Mouse (Mus musculus) testis, adult 2 months (tissue): ENCODE data around the gene Uggt1. TPM values are rescaled to one million over a fixed set of nuclear protein-coding genes. Genes with fewer than 3 reads are reported as not detected.

ENCODE experiments used
- H3K27ac ChIP-seq: fragments of 200-500 bp; 2 replicates; pipeline ENCODE4 v1.5.1; 2012; ENCODE audit warnings: low read depth, low read length; ENCODE audit not compliant: control insufficient read depth, insufficient read depth
- H3K27me3 ChIP-seq: fragments of 200-500 bp; 2 replicates; pipeline ENCODE4 v1.6.1; 2012; ENCODE audit warnings: mild to moderate bottlenecking, low read length, moderate library complexity; ENCODE audit not compliant: control insufficient read depth, insufficient read depth
- H3K36me3 ChIP-seq: fragments of 200-500 bp; 2 replicates; pipeline ENCODE4 v1.6.1; 2012; ENCODE audit warnings: mild to moderate bottlenecking, low read length; ENCODE audit not compliant: control insufficient read depth, insufficient read depth
- H3K4me1 ChIP-seq: fragments of 200-500 bp; 2 replicates; pipeline ENCODE4 v1.6.1; 2012; ENCODE audit warnings: low read length; ENCODE audit not compliant: control insufficient read depth, insufficient read depth
- H3K4me3 ChIP-seq: fragments of 200-500 bp; 2 replicates; pipeline ENCODE4 v1.5.1; 2012; ENCODE audit warnings: low read depth, mild to moderate bottlenecking, low read length, moderate library complexity, mixed read lengths; ENCODE audit not compliant: control insufficient read depth
- CTCF ChIP-seq: fragments of 200-500 bp; IDR thresholded peaks from 2 replicates; pipeline ENCODE4 v1.5.1; 2012; ENCODE audit warnings: low read depth, mild to moderate bottlenecking, inconsistent platforms, low read length, moderate library complexity; ENCODE audit not compliant: control insufficient read depth, insufficient read depth, insufficient replicate concordance
- POLR2A ChIP-seq: fragments of 200-500 bp; IDR thresholded peaks from 2 replicates; pipeline ENCODE4 v1.6.1; 2012; ENCODE audit warnings: low read depth, mild to moderate bottlenecking, inconsistent platforms, low read length, moderate library complexity; ENCODE audit not compliant: control insufficient read depth
- polyA plus RNA-seq: library from polyadenylated mRNA; depleted of rRNA; stranded (reverse); fragments of >200 nt; gene quantifications from 2 replicates; pipeline ENCODE4 v1.2.3, GENCODE M21; 2012

Gene Uggt1
- polyA plus RNA-seq, 1 experiment: 8.4 TPM

DNA sequence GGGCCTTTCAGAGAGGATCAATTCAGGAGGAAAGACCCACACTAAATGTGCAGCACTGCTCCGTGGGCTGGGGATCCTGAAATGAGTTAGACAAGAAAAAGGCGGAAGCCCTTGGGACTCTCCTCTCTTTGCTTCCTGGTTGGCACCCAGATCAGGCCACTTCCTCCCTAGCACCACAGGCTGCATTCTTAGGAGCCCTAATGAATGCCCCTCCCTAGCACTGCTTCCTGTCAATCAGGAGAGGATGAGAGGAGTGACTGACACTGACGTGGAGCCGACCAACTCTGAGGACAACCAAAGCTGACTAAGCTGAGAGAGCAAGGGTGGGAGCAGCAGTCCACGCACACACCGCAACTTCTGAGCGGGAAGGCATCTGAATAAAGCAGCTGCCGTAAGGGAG is 81.8 kb downstream of the Uggt1 start:
- H3K27ac ChIP-seq: no peak overlapping the region
- H3K27me3 ChIP-seq: no peaks in the 10 kb centered on the region
- peaks cover 2% of the 10 kb centered on the region for H3K36me3 ChIP-seq

GRCm38 (mm10) chr1:36161208-36161607 is 83.3 kb downstream of the Uggt1 start:
- TF ChIP-seq POLR2A: no peak
- no peak for TF ChIP-seq CTCF
- no peak overlapping the region for H3K4me3 ChIP-seq
- H3K27me3 ChIP-seq: no peaks in the 10 kb centered on the region
- H3K4me1 ChIP-seq: no peaks in the 10 kb centered on the region
- no peak overlapping the region for H3K27ac ChIP-seq
- peaks cover 3% of the 10 kb centered on the region for H3K36me3 ChIP-seq

More for the DNA sequence above, 81.8 kb downstream of the Uggt1 start:
- no peaks in the 10 kb centered on the region for H3K4me1 ChIP-seq
- no peak overlapping the region for H3K4me3 ChIP-seq
- TF ChIP-seq CTCF (no peak), POLR2A (no peak)

DNA sequence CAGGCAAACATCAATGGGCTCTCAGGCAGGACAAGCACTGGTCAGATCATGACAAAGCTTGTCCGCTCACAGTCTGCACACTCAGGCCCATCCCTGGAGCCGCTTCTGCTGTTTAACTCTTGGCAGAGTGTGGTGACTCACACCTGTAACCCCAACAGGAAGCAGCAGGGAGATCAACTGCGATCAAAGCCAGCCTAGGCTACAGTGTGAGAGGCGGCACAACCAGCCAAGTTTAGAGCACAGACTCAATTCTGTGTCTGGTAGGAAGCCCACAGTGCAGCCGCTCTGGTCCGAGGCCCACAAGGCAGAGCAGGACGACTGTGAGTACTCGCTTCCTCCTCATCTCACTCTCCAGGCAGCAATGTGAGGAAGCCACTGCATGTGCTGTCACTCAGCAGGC is 84.3 kb downstream of the Uggt1 start:
- H3K4me1 ChIP-seq: no peaks in the 10 kb centered on the region
- peaks cover 3% of the 10 kb centered on the region for H3K36me3 ChIP-seq
- TF ChIP-seq POLR2A: no peak
- no peak for TF ChIP-seq CTCF
- no peak overlapping the region for H3K27ac ChIP-seq
- H3K4me3 ChIP-seq: no peak overlapping the region
- H3K27me3 ChIP-seq: no peaks in the 10 kb centered on the region

- Histone ChIP-seq H3K36me3 (peaks cover 9% of the 10 kb centered on the region), H3K4me3 (no peak overlapping the region), H3K27me3 (no peaks in the 10 kb centered on the region), H3K4me1 (no peaks in the 10 kb centered on the region), H3K27ac (no peak overlapping the region)
- TF ChIP-seq CTCF: peak; percentile 32; the same call in 1 of the 2 replicates
- no peak for TF ChIP-seq POLR2A
Measured at GRCm38 (mm10) chr1:36149411-36149810, 95.1 kb downstream of the Uggt1 start.

- peaks cover 8% of the 10 kb centered on the region for H3K36me3 ChIP-seq
- H3K27me3 ChIP-seq: no peaks in the 10 kb centered on the region
- no peaks in the 10 kb centered on the region for H3K4me1 ChIP-seq
- TF ChIP-seq CTCF (no peak), POLR2A (no peak)
- no peak overlapping the region for H3K27ac ChIP-seq
- no peak overlapping the region for H3K4me3 ChIP-seq
Measured at GRCm38 (mm10) chr1:36148809-36149208, 95.7 kb downstream of the Uggt1 start.

DNA sequence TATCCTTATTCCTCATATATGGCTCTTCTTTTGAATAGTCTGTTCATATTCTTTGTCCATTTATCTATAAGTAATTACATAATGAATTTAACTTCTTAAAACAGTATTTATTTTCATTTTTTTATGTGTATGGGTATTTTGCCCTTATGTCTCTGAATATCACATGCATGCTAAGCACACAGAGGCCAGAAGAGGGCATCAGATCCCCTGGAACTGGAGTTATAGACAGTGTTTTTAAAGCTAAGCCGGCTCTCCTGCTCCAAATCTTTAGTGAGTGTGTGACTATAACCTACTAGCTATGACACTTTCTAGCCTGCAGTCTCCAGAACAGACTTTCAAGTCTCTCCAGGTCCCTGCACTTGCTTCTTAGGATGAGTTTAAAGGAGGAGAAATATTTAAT is 99.5 kb downstream of the Uggt1 start:
- no peaks in the 10 kb centered on the region for H3K4me1 ChIP-seq
- no peak for TF ChIP-seq POLR2A
- no peak for TF ChIP-seq CTCF
- H3K27me3 ChIP-seq: no peaks in the 10 kb centered on the region
- no peak overlapping the region for H3K27ac ChIP-seq
- H3K4me3 ChIP-seq: no peak overlapping the region
- H3K36me3 ChIP-seq: peaks cover 6% of the 10 kb centered on the region

DNA sequence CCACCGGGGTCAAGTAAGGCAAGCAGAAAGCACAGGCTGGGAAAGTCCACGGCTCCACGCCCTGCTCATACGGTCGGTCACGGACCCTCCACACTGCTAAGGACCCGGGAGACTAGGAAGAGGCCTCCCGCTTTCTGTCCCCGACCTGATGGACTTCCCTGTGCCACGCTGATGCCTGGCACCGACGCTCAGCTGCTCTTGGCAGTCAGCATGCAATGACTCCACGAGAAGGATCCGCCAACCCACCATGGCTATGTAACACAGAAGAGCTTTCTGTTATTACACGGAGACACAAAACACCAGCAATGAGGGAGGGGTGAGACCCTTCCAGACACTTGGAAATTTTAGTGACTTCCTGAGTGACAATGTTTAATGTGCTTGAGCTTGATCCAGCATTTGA is 104.2 kb downstream of the Uggt1 start:
- H3K27ac ChIP-seq: no peak overlapping the region
- no peaks in the 10 kb centered on the region for H3K4me1 ChIP-seq
- H3K36me3 ChIP-seq: peaks cover 2% of the 10 kb centered on the region
- no peak overlapping the region for H3K4me3 ChIP-seq
- no peaks in the 10 kb centered on the region for H3K27me3 ChIP-seq
- TF ChIP-seq CTCF: no peak
- TF ChIP-seq POLR2A: no peak

DNA sequence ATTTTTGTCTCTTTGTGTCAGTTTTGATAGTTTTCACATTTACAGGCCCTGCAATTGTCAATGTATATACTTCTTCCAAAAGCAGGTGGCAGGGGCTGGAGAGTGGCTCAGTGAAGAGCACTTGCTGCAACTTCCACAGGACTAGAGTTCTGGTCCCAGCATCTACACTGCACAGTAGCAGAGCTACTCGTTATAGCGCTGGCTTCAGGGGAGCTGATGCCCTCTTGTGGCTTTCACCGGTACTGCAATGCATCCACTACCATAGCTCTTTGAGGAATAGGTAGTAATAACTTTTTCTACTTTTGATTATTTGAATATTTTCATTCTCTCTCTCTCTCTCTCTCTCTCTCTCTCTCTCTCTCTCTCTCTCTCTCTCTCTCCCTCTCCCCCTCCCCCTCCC is 109.9 kb downstream of the Uggt1 start:
- Histone ChIP-seq H3K4me3 (no peak overlapping the region), H3K4me1 (no peaks in the 10 kb centered on the region), H3K36me3 (no peaks in the 10 kb centered on the region), H3K27ac (no peak overlapping the region), H3K27me3 (no peaks in the 10 kb centered on the region)
- TF ChIP-seq CTCF: peak; percentile 92; the same call in 1 of the 2 replicates
- TF ChIP-seq POLR2A: no peak
